Mouse (Mus musculus) heart, adult 2 months (tissue): ENCODE measurements around the gene Vps13d. TPM values are rescaled to one million over a fixed set of nuclear protein-coding genes. Genes with fewer than 3 reads are reported as not detected.
A peak's percentile ranks its signal among the peaks of the same experiment; 100 is the strongest.

Experiments used
- DNase-seq, 2 experiments: peaks; one replicate each; pipeline ENCODE4 v3.0.0; 2021
- H3K27ac ChIP-seq: fragments of 200-600 bp; 2 replicates; pipeline ENCODE4 v1.8.1; 2022
- H3K27me3 ChIP-seq: fragments of 200-500 bp; 2 replicates; pipeline ENCODE4 v1.6.1; 2012; ENCODE audit warnings: mild to moderate bottlenecking, low read length, inconsistent platforms, mixed read lengths; ENCODE audit not compliant: control insufficient read depth, insufficient read depth
- H3K36me3 ChIP-seq: fragments of 200-500 bp; 2 replicates; pipeline ENCODE4 v1.6.1; 2012; ENCODE audit warnings: low read length, inconsistent platforms; ENCODE audit not compliant: control insufficient read depth, insufficient read depth
- H3K4me1 ChIP-seq: fragments of 200-500 bp; 2 replicates; pipeline ENCODE4 v1.6.1; 2011; ENCODE audit warnings: low read length; ENCODE audit not compliant: control insufficient read depth, insufficient read depth
- H3K4me3 ChIP-seq: fragments of 200-600 bp; 2 replicates; pipeline ENCODE4 v1.8.1; 2022
- H3K79me2 ChIP-seq: fragments of 200-500 bp; replicated peaks from 2 replicates; pipeline ENCODE4 v1.6.1; 2012; ENCODE audit warnings: mild to moderate bottlenecking, inconsistent platforms, low read length, moderate library complexity, mixed read lengths; ENCODE audit not compliant: control insufficient read depth, insufficient read depth
- H3K9ac ChIP-seq: fragments of 200-500 bp; 2 replicates; pipeline ENCODE4 v1.6.1; 2012; ENCODE audit warnings: low read depth, mild to moderate bottlenecking, control low read depth, inconsistent platforms, low read length, mixed read lengths
- CTCF ChIP-seq: fragments of 200-600 bp; IDR thresholded peaks from 2 replicates; pipeline ENCODE4 v1.8.1; 2022; ENCODE audit warnings: antibody characterized with exemption, mild to moderate bottlenecking, moderate library complexity
- EP300 ChIP-seq: fragments of 200-500 bp; IDR thresholded peaks from 2 replicates; pipeline ENCODE4 v1.6.1; 2011; ENCODE audit warnings: low read depth, low read length, control low read depth; ENCODE audit not compliant: insufficient read depth
- POLR2A ChIP-seq: fragments of 200-500 bp; IDR thresholded peaks from 2 replicates; pipeline ENCODE4 v1.6.1; 2011; ENCODE audit warnings: mild to moderate bottlenecking, low read depth, low read length, control low read depth; ENCODE audit not compliant: insufficient read depth
- WGBS: fragments of 180-500 bp; shearing (Covaris S2); methylation state at CpG from one replicate; pipeline ENCODE4 v1.1.7; 2018; 5-methylcytosine and 5-hydroxymethylcytosine counted together
- intact Hi-C: fragments of 180-260 bp; cut with DNase I; formaldehyde crosslinking; loops from one replicate; pipeline ENCODE4 v1.15.1; 2025
- polyA plus RNA-seq: library from polyadenylated mRNA; depleted of rRNA; stranded (reverse); fragments of >200 nt; gene quantifications from 2 replicates; pipeline ENCODE4 v1.2.3, GENCODE M21; 2012
- total RNA-seq, 2 experiments: library from RNA; stranded (reverse); gene quantifications; 2 replicates each; pipeline ENCODE4 v1.2.3; 2021

The Vps13d gene
- total and polyA plus RNA-seq, 3 experiments, result 24.8 to 77.1 (median 65.8) TPM

- Histone ChIP-seq H3K36me3 (peaks cover 23% of the 10 kb centered on the region), H3K4me1 (peaks cover 36% of the 10 kb centered on the region), H3K27me3 (no peaks in the 10 kb centered on the region), H3K9ac (no peak overlapping the region), H3K4me3 (no peak overlapping the region), H3K27ac (peak overlapping the region; percentile 67), H3K79me2 (no peaks in the 10 kb centered on the region; the same call in 1 of the 2 replicates)
- TF ChIP-seq POLR2A, result no peak
- no peak for TF ChIP-seq EP300
- no peak for TF ChIP-seq CTCF
- intact Hi-C loops, result no loop called here
- 74% methylated on average over 6 of the region's 6 CpGs for WGBS
- DNase-seq, result no peak
These were observed 197.6 kb downstream of the Vps13d start for GRCm38 (mm10) chr4:144996996-144997820.

- DNase-seq, result no peak
- 43% methylated on average over 1 of the region's 1 CpGs for WGBS
- no peak overlapping the region for H3K9ac ChIP-seq
- peak overlapping the region; percentile 5; the same call in 1 of the 2 replicates for H3K27ac ChIP-seq
- intact Hi-C loops, result no loop called here
- H3K36me3 ChIP-seq, result peaks cover 23% of the 10 kb centered on the region
- no peak overlapping the region for H3K4me3 ChIP-seq
- H3K79me2 ChIP-seq, result no peaks in the 10 kb centered on the region; the same call in 1 of the 2 replicates
- H3K27me3 ChIP-seq, result no peaks in the 10 kb centered on the region
- H3K4me1 ChIP-seq, result peaks cover 36% of the 10 kb centered on the region
- no peak for TF ChIP-seq EP300
- no peak for TF ChIP-seq POLR2A
- no peak for TF ChIP-seq CTCF
These were observed 199.0 kb downstream of the Vps13d start for GRCm38 (mm10) chr4:144995826-144996225.

DNA sequence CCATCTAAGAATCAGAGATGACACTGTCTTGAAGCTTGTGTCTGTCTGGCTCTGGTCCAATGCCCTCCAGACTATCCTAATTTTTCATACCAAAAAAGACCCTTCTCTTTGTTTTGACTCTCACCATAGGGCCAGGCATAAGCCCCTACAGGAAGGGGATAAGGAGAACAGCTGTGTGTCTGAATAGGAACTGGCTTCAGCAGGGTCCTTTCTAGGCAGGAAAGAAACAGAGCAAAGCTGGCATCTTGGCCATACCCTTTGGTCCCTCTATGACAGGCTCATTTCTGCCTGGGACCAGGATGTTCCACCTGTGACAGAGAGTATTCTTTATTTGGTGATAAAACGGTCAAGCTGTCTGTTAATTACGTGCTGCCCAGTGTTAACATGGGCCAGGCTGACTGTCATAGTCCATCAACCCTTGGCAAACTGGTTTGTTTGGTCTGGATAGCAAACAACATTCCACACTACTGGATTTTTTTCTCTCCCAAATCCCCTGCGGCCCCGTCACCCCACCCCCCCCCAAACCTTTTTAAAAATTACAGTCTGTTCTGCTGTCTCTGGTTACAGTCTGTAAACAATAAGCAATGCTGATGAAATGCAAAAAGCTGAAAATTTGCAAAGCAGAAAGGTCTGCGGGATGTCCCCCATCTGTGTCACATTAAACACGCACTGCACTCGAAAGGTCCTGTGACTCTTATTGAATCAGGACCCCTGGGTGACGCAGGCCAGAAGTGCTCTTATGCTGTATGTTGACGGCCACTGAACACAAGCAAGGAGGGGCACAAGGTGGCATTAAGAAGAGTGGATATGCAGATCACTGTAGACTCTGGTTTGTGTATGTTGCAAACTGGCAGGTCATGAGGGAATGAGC is 201.5 kb downstream of the Vps13d start:
- Histone ChIP-seq H3K36me3 (peaks cover 8% of the 10 kb centered on the region), H3K4me1 (peaks cover 18% of the 10 kb centered on the region), H3K9ac (no peak overlapping the region), H3K27me3 (no peaks in the 10 kb centered on the region), H3K27ac (peak overlapping the region; percentile 15), H3K4me3 (no peak overlapping the region), H3K79me2 (no peaks in the 10 kb centered on the region; the same call in 1 of the 2 replicates)
- 65% methylated on average over 9 of the region's 9 CpGs for WGBS
- no peak for DNase-seq
- TF ChIP-seq CTCF (no peak), EP300 (no peak), POLR2A (no peak)
- intact Hi-C loops, result no loop called here

DNA sequence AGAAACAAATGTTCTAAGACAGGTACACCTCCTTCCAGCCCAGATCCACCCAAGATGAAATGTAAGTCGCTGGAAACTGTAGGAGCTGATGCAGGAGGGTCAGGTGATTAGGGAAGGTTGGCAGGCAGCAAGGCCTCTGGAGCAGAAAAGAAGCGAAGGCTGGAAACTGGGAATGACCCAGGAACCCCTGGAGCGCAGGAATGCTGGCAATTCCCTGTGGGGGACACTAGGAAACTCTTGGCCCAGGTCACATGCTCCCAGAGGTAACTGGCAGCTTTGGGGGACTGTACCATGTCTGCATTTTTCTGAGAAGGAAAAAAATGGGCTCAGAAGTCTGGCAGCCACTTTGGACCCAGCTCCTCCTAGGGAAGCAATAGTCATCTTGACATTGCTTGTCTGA is 202.4 kb downstream of the Vps13d start:
- Histone ChIP-seq H3K36me3 (peaks cover 1% of the 10 kb centered on the region; the same call in 1 of the 2 replicates), H3K9ac (no peak overlapping the region), H3K4me1 (peaks cover 9% of the 10 kb centered on the region), H3K79me2 (no peaks in the 10 kb centered on the region; the same call in 1 of the 2 replicates), H3K4me3 (no peak overlapping the region), H3K27ac (peak overlapping the region; percentile 15; the same call in 1 of the 2 replicates), H3K27me3 (no peaks in the 10 kb centered on the region)
- WGBS, result 62% methylated on average over 3 of the region's 3 CpGs
- DNase-seq, result no peak
- intact Hi-C loops, result no loop called here
- TF ChIP-seq POLR2A (no peak), CTCF (no peak), EP300 (no peak)

DNA sequence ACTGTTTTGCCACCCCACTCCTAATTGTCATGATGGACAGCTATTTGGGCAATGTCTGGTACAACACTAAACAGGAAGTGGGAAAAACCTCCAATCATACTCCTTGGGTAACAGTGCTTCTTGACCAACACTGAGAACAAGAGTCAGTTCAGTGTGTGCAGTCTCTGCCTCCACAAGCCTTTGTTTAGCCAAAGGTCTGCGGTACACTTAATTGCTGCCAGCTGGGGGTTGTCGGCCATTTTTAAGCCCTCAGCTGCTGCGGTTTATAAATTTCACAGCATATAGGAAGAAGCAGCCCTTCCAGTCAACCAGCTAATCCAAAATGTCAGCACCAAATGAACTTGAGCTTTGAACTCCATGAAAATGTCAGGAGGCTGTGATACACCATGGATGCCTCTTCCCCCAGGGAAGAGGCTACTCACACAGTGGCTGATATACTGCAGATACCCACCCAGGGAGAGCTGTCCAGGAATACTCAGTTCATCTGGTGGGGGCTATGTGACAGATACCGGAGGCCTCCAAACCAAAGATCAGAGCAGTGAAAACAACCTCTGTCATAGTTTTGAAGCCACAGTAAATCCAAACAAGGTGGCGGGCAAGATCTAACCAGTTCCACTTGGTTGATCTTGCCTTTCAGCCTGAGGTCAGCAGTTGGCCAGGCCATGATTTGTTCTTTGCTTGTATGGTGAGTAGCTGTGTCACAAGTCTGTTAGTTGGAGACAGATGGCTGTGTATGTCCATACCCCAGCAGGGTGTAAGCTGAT is 206.2 kb downstream of the Vps13d start:
- WGBS, result 88% methylated on average over 5 of the region's 5 CpGs

More for the DNA sequence above, 206.2 kb downstream of the Vps13d start:
- Histone ChIP-seq H3K9ac (no peak overlapping the region), H3K36me3 (no peaks in the 10 kb centered on the region; the same call in 1 of the 2 replicates), H3K4me1 (peaks cover 12% of the 10 kb centered on the region), H3K27me3 (no peaks in the 10 kb centered on the region), H3K27ac (no peak overlapping the region), H3K79me2 (no peaks in the 10 kb centered on the region), H3K4me3 (no peak overlapping the region)
- intact Hi-C loops, result no loop called here
- TF ChIP-seq CTCF, result no peak
- no peak for TF ChIP-seq POLR2A
- TF ChIP-seq EP300, result no peak
- no peak for DNase-seq
